ENCODE assay signal across 11 mouse cellular contexts in genomic region chr6:134041916-134042315, GRCm38 (mm10). TPM values are rescaled to one million over a fixed set of nuclear protein-coding genes. Genes with fewer than 3 reads are reported as not detected.
DNase-seq lines count a peak whose midpoint lies in the region; ATAC-seq lines count a peak whose summit lies in the region.
"Had no signal": no experiment of that assay in that cellular context is flagged by ENCODE, and none has a peak within 500 bp of the region (broad histone marks: within the 10 kb centered on the region; RNA-seq: fewer than 3 reads in every experiment).

No protein-coding gene starts in this region.

- H3K4me1 ChIP-seq in heart, embryonic 10.5 days, result peaks cover 95% of the 10 kb centered on the region
- H3K4me1 ChIP-seq in limb, embryonic 12.5 days (replicated peaks), result peaks cover 86% of the 10 kb centered on the region
- H3K4me1 ChIP-seq in limb, embryonic 10.5 days, result peaks cover 96% of the 10 kb centered on the region

- H3K27me3 ChIP-seq in heart, embryonic 10.5 days (ENCODE audit: insufficient read depth, poor library complexity, severe bottlenecking), result no peaks in the 10 kb centered on the region
- H3K27me3 ChIP-seq in limb, embryonic 12.5 days, result no peaks in the 10 kb centered on the region
- H3K27me3 ChIP-seq in limb, embryonic 10.5 days (ENCODE audit: low read depth, poor library complexity, severe bottlenecking), result no peaks in the 10 kb centered on the region
- H3K27me3 ChIP-seq: forebrain, embryonic 13.5 days had no signal

- WGBS in heart, embryonic 10.5 days, result 24% methylated on average over 12 of the region's 12 CpGs
- 24% methylated on average over 12 of the region's 12 CpGs for WGBS in limb, embryonic 12.5 days
- 18% methylated on average over 12 of the region's 12 CpGs for WGBS in limb, embryonic 10.5 days

- H3K4me2 ChIP-seq in limb, embryonic 12.5 days, result no peak overlapping the region
- H3K4me2 ChIP-seq: forebrain, embryonic 13.5 days had no signal

- H3K36me3 ChIP-seq in heart, embryonic 10.5 days, result no peaks in the 10 kb centered on the region
- 0 out of 2 replicates have a peak, but pooled peaks cover 1% of the 10 kb centered on the region for H3K36me3 ChIP-seq in limb, embryonic 12.5 days
- no peaks in the 10 kb centered on the region for H3K36me3 ChIP-seq in limb, embryonic 10.5 days

- H3K9ac ChIP-seq in limb, embryonic 12.5 days (replicated peaks), result no peak overlapping the region
- H3K9ac ChIP-seq: forebrain, embryonic 13.5 days had no signal

- no peak; the same call in 1 of the 2 replicates for ATAC-seq in limb, embryonic 12.5 days (ENCODE audit: insufficient number of reproducible peaks, insufficient read depth, low FRiP score, low TSS enrichment, low read depth)
- peak; percentile 24 for ATAC-seq in common myeloid progenitor, adult 5-6 weeks (replicated peaks; ENCODE audit: low read depth, poor library complexity, severe bottlenecking)
- ATAC-seq in megakaryocyte progenitor cell, adult 5-6 weeks (replicated peaks; ENCODE audit: poor library complexity), result peak; percentile 36
- ATAC-seq: forebrain, embryonic 13.5 days had no signal

- intact Hi-C loops in gastrocnemius, postnatal 14 days (cut with DNase I; ENCODE audit: low total_unique reads), result loop anchor here (10.0 kb wide), 1 partner anchor 83 kb away; no protein-coding TSS in a partner anchor

- no peak overlapping the region for H3K4me3 ChIP-seq in heart, embryonic 10.5 days
- no peak overlapping the region for H3K4me3 ChIP-seq in limb, embryonic 12.5 days (replicated peaks)
- H3K4me3 ChIP-seq in limb, embryonic 10.5 days, result no peak overlapping the region
- H3K4me3 ChIP-seq: forebrain, embryonic 13.5 days had no signal

- no peak for DNase-seq in heart, embryonic 10.5 days (ENCODE audit: low spot score)
- DNase-seq in heart, adult 8-10 months (ENCODE audit: low spot score), result no peak
- DNase-seq in limb, embryonic 10.5 days (ENCODE audit: low spot score), result no peak
- DNase-seq in gastrocnemius, postnatal 14 days, result no peak
- DNase-seq: adrenal gland, adult 8-10 months; kidney, postnatal 10 days; thymus, adult 2 months had no signal

- H3K27ac ChIP-seq in heart, embryonic 10.5 days, result peak overlapping the region; percentile 62
- 0 out of 2 replicates have a peak overlapping the region, but pooled peaks have one; percentile 29 for H3K27ac ChIP-seq in limb, embryonic 12.5 days
- H3K27ac ChIP-seq in limb, embryonic 10.5 days, result no peak overlapping the region
- H3K27ac ChIP-seq: forebrain, embryonic 13.5 days had no signal

- H3K9me3 ChIP-seq in heart, embryonic 10.5 days, result no peaks in the 10 kb centered on the region
- H3K9me3 ChIP-seq in limb, embryonic 12.5 days, result no peaks in the 10 kb centered on the region
- H3K9me3 ChIP-seq in limb, embryonic 10.5 days (replicated peaks), result no peaks in the 10 kb centered on the region
- H3K9me3 ChIP-seq: forebrain, embryonic 13.5 days had no signal

RNA-seq across cellular contexts. Expression of gene Etv6, which starts 6.4 kb away (rescaled TPM):
- polyA plus RNA-seq in heart, embryonic 10.5 days (2016; fragmentation: Nextera tagmentation; extraction: Ambion mirVana), result 16.2 and 17.2 TPM in 2 replicates
- 10 to 100 TPM in 3 of 4 experiments, 1 to 10 TPM in 1; 7.9 to 13.5 (median 11.0) TPM for total RNA-seq in heart, adult 8-10 months (2022)
- polyA plus RNA-seq in limb, embryonic 12.5 days (2016; fragmentation: Nextera tagmentation; extraction: Ambion mirVana), result 16.3 and 17.8 TPM in 2 replicates
- 16.4 and 17.8 TPM in 2 replicates for polyA plus RNA-seq in limb, embryonic 10.5 days (2016; fragmentation: Nextera tagmentation; extraction: Ambion mirVana)
- total RNA-seq in common myeloid progenitor, adult 5-6 weeks (2017), result 110 and 129 TPM in 2 replicates
- 124 TPM in 2 replicates for total RNA-seq in megakaryocyte progenitor cell, adult 5-6 weeks (2015)
- total RNA-seq in megakaryocyte progenitor cell, adult 5-6 weeks (2017), result 67.1 and 76.4 TPM in 2 replicates
- 1 to 10 TPM; 7.8 to 8.3 TPM for total RNA-seq in gastrocnemius, postnatal 14 days (2021)
